Mouse (Mus musculus) ES-E14 (cell line): Measurements from ENCODE around the gene Bach1.

Source experiments
- CHD2 ChIP-seq: IDR thresholded peaks from 2 replicates; pipeline ENCODE4 v1.6.1; 2014; ENCODE audit warnings: mild to moderate bottlenecking, low read depth, low read length, inconsistent platforms
- ZNF384 ChIP-seq: IDR thresholded peaks from 2 replicates; pipeline ENCODE4 v1.6.1; 2012; ENCODE audit warnings: low read depth, low read length, inconsistent platforms

- TF ChIP-seq CHD2, result no peak
- TF ChIP-seq ZNF384, result no peak
Observed at GRCm38 (mm10) chr16:87701891-87702290, 3.1 kb downstream of the Bach1 start.
